Mouse (Mus musculus) layer of hippocampus, adult 2 months (tissue): ENCODE results near the gene Wasl. TPM values are rescaled to one million over a fixed set of nuclear protein-coding genes. Genes with fewer than 3 reads are reported as not detected.

Experiments used
- DNase-seq, 2 experiments: peaks; one replicate each; pipeline ENCODE4 v3.0.0; 2022; ENCODE audit warnings: low spot score in 2 of 2
- H3K27ac ChIP-seq: fragments of 200-600 bp; 2 replicates; pipeline ENCODE4 v1.8.1; 2022
- H3K4me3 ChIP-seq: fragments of 200-600 bp; 2 replicates; pipeline ENCODE4 v1.8.1; 2022; ENCODE audit warnings: mild to moderate bottlenecking
- CTCF ChIP-seq: fragments of 200-600 bp; conservative IDR thresholded peaks from 2 replicates; pipeline ENCODE4 v1.8.1; 2022; ENCODE audit warnings: antibody characterized with exemption, mild to moderate bottlenecking, moderate library complexity
- total RNA-seq, 2 experiments: library from RNA; stranded (reverse); gene quantifications; 2 replicates each; pipeline ENCODE4 v1.2.3; 2021

The Wasl gene
- total RNA-seq, 2 experiments from 2014 or later = 139 to 150 TPM

DNA sequence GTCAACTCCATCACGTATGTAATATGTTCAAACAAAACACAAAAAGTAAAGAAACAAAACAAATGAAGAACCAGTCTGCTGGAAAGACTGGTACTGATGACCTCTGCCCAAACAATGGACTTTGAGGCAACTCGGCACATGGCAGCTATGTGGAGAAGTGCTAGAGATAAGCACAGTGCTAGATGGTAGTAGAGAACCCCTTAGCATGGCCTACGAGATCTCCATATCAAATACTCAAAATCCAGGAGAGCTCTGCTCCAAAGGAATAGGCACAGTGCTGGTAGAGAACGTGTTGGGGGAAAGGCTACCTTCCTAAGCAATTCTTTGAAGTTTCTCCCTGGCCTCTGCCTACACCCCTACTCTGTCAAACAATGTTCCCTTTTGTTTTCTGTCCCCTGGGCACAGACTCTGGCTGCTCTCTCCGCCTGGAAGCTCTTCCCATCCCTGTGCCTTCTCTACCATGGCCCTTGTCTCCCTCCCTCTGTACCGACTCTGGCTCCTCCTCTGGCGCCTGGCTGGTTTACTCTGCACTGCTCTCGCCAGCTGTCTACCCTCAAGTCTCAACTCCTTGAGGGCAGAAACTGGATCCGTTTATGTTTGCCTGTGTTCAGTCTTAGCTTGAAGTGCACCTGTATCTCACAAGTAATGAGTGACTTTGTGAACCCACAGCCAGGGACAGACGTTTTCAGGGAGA is 73.1 kb downstream of the Wasl start:
- Histone ChIP-seq H3K27ac (no peak overlapping the region), H3K4me3 (no peak overlapping the region)
- no peak for DNase-seq
- no peak for TF ChIP-seq CTCF

DNA sequence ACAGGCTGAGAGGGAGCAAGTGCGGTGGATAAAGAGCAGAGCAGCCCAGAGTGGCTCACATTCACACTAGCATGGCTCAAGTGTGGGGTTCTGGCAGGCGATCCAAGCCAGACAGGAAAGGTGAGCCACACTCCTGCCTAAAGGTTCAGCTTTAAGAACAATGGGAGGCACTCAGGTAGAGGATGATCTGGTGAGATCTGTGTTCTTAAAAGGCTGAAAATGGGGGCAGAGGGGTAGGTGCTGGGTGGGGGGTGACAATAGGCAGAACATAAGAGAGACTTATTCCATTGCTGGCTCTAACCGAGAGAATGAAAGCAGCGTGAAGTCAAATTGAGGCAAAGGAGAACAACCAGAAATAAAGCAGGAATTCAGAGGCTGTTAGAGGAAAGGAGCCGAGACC is 74.5 kb downstream of the Wasl start:
- DNase-seq = no peak

DNA sequence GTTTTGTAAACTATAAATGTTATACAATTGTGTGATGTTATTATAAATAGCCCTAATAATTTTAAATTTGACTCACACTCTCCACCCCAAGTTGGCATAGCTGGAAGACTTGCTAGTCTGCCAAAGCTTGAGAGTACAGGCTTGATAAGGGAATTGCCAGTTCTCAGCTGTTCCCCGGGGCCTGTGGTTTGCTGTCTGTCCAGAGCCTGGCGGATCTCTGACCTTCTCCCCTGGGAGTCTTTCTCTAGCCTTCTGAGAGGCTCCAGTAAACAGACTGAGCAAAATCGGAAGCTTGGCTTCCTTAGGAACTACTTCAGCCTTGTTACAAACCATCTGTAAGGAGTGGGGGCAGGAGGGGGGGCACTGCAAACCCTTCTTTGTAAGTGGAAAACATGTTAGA is 77.9 kb downstream of the Wasl start:
- Histone ChIP-seq H3K27ac (no peak overlapping the region), H3K4me3 (no peak overlapping the region)
- DNase-seq = peak in 1 of 2 experiments; percentile 13
- TF ChIP-seq CTCF = no peak

More for the DNA sequence above, 74.5 kb downstream of the Wasl start:
- no peak overlapping the region for H3K4me3 ChIP-seq
- TF ChIP-seq CTCF = no peak
- H3K27ac ChIP-seq = no peak overlapping the region

DNA sequence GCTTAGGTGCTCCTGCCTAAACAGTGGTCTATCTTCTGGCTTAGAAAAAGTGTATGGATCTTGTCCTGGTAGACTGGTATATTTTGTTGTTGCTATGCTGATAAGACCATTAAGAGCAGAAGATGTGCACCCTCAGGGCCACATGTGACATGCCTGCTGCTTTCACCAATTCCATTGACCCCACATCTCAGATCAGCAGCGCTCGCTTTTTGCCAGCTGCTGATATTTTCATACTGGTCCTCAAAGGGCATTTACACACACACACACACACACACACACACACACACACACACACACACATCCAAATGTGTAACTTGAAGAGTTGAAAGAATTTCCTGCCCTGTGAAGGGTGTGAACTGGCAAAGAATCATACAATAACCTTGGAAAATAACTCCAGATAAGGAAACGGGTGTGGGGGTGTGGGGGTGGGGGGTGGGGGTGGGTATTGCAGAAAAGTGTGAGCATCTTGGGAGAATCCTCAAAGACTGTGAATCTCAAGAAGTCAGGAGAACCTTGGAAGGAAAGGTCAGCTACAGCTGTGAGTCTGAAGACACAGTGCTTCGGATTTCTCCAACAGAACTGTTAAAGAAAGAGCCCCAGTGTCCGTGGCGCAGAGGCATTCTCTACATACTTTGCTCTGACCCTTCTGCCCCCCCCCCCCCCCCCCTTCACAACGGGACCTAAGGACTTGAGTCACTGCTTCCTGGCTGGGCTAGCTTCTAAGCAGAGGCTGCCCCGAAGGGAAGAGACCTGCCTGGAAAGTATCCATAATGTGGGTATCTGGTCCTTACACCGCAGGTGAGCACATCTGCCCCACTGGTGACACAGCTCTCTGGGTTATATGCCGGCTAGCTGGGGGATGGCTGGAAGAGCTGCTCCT is 79.1 kb downstream of the Wasl start:
- H3K4me3 ChIP-seq = no peak overlapping the region
- TF ChIP-seq CTCF = no peak
- DNase-seq = no peak
- H3K27ac ChIP-seq = no peak overlapping the region

DNA sequence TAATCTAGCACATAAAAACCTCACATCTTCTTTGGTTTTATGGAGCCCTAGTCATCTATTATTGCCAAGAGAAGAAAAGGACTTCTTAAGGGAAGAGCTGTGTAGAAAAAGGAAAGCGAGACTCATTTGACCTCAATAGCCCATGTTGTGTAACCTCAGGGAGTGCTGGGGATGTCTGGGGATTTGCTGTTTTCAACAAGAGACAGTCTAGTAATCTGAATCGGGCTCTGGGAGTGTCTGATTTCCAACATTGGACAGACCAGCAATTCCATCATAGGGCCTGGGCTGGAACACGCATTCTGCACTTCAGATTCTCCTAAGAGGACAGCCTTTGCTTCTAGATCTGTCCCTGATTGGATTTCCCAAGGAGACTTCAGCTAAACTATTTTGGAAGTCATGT is 81.4 kb downstream of the Wasl start:
- TF ChIP-seq CTCF = no peak
- no peak for DNase-seq
- H3K27ac ChIP-seq = no peak overlapping the region
- H3K4me3 ChIP-seq = no peak overlapping the region

DNA sequence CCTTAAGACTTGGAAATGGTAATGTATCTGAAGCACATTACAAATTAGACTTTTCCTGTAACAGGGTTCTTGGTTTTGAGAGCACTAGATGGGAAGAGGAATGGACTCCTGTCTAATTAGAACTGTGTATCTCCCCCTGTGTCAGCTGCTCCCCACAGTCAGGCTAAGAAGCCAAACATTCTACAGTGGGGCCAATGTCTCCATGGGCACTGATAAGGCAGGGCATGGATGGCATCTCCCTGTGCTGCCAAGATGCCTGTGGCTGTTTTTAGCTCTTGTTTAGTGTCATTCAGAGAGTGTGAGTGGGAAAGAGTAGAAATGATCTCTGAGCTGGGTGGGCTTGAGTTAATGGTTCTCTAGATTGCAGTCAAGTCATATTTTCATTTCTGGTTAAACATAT is 91.5 kb downstream of the Wasl start:
- H3K27ac ChIP-seq = no peak overlapping the region
- no peak overlapping the region for H3K4me3 ChIP-seq
- no peak for TF ChIP-seq CTCF
- DNase-seq = no peak

DNA sequence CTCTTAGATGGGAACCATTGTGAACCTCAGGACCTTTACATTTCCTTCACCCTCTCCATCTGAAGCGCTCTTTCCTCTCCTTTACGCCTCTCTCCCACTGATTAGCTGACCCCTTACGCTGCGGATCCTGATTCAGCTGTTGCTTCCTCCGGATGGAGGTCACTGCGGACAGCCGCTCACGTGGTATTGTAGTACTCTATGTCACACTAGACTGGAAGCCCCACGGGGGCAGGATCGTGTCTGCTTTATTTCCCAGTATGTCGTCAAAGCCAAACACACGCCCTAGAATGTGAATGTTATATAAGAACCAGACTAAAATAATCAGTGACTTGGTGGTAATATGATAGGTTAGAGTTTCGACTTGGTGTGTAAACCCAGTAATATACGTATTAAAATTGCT is 92.4 kb downstream of the Wasl start:
- DNase-seq = no peak
- H3K4me3 ChIP-seq = no peak overlapping the region
- TF ChIP-seq CTCF = no peak
- no peak overlapping the region for H3K27ac ChIP-seq

DNA sequence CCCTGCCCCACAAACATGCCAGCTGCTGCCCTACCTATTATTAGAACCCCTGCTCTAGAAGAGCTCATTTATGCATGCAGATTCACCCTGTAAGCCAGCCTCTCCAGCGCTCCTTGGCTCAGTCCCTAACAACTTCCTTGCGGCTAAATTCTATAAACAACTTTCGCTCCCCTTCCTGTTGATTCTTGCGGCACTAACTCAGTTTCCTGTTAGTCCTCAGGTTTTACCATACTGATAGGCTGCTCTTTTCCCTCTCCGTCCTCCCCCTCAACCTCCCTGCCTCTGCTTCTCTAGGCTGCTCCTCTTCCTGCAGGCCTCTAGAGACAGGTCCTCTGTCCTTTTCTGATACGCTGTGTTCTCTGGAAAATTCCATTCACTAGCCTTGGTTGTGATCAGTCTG is 93.7 kb downstream of the Wasl start:
- no peak for DNase-seq
- Histone ChIP-seq H3K4me3 (no peak overlapping the region), H3K27ac (no peak overlapping the region)
- TF ChIP-seq CTCF = no peak

DNA sequence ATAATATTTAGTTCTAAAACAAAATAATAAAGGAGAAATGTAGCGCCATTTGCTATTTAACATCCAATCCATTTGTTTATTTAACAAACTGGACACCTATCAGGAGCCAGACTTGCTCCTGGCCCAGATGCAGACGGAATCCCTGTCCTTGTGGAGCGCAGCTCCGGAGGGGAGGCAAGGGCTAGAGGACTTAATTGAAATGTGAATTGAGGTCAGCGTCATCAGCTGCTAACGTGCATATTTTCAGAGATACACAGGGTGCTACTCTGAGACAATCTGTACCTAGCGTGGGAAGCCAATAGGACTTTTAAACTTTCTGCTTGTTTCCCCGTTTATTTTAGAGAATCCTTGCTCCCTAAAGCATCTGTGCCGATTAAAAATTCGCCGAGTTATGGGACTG is 94.5 kb downstream of the Wasl start:
- TF ChIP-seq CTCF = no peak
- H3K4me3 ChIP-seq = no peak overlapping the region
- H3K27ac ChIP-seq = no peak overlapping the region
- no peak for DNase-seq

DNA sequence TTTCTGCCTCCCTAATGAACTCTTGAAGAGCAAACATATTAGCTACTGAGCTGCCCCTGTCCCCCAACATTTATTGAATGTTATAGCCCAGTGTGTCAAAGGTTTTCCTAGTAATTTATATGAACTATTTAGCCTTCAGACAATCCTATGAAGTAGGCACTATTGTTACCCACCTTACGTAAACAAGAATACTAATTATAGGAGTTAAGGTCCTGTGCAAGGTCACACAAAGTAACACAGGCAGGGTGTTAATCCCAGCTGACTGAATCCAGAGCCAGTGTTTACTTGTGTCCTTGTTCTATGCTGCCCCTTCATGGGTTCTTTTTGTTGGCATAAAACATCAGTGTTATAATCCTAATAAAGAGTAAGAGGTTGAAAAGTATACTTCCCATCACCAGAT is 95.1 kb downstream of the Wasl start:
- no peak for TF ChIP-seq CTCF
- Histone ChIP-seq H3K27ac (no peak overlapping the region), H3K4me3 (no peak overlapping the region)
- DNase-seq = no peak

DNA sequence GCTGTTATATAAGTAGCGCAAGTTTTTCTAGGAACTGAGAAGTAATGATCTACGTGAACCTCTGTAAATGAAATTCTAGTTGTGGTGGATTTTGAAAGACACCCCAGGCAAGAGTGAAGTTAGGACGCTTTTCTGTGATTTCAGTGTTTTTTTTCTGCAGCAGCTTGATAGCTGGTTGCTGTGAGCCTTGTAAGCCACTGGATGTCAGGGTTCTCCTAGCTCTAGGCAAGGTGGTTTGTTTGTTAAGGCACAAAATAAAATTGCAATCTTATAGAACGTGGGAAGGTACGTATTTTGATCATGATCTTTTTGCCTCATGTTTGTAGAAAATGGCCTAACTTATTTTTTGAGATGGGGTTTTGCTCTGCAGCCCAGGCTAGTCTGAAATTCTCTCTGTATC is 95.8 kb downstream of the Wasl start:
- Histone ChIP-seq H3K27ac (no peak overlapping the region), H3K4me3 (no peak overlapping the region)
- peak; percentile 75 for TF ChIP-seq CTCF
- DNase-seq = no peak

DNA sequence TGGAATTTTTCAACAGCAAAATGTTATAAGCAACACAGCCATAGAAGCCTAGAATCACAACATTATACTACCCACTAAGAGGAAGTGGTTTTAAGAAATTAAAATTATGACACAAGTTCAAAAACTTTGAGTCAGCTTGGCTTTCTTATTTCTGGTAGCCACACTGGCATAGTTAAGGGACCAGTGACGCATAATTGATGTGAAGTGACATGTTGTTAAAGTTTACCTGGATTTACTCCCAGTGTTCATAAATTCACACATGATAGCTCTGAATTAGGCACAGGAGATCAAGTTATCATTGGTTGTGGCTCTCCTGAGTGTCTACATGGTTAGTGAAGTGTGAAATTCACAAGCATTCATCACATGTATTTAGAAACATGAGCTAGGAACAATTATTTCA is 99.9 kb downstream of the Wasl start:
- no peak for TF ChIP-seq CTCF
- no peak overlapping the region for H3K4me3 ChIP-seq
- no peak overlapping the region for H3K27ac ChIP-seq
- DNase-seq = no peak

DNA sequence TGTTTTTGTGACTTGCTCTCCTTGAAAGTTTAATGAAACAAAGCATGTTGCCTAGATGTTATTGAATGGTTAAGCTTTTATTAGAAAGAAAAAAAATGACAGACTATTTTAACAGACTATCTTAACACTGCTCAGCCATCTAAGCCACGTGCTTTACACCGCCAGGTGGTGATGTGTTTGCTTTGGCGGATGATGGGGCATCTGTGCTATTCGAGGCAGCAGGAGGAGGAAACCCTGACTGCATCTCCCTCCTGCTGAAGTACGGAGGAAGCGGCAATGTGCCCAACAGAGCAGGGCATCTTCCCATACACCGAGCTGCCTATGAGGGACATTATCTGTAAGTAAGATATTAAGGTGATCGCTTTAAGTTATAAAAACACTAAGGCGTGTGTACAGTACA is 100.7 kb downstream of the Wasl start:
- Histone ChIP-seq H3K4me3 (no peak overlapping the region), H3K27ac (no peak overlapping the region)
- TF ChIP-seq CTCF = 0 out of 2 replicates have a peak, but pooled peaks have one; percentile 12
- peak; percentile 29 to 58 for DNase-seq

Other genes with a start within 250 kb of the Wasl start
- gene Iqub, start 149.9 kb downstream of the Wasl start, total RNA-seq = 1 to 10 TPM; 2.7 TPM
- 100 to 1,000 TPM; 266 to 275 TPM for gene Ndufa5, start 137.0 kb downstream of the Wasl start, total RNA-seq
- gene Asb15, start 136.9 kb downstream of the Wasl start, total RNA-seq = not detected
- gene Lmod2, start 67.2 kb downstream of the Wasl start, total RNA-seq = not detected
- gene Hyal6, start 68.2 kb upstream of the Wasl start, total RNA-seq = not detected
- gene Hyal4, start 83.3 kb upstream of the Wasl start, total RNA-seq = not detected
- gene Spam1, start 126.2 kb upstream of the Wasl start, total RNA-seq = not detected
- gene Hyal5, start 193.0 kb upstream of the Wasl start, total RNA-seq = not detected